Mouse (Mus musculus): Measurements from ENCODE around the gene Ccsap. TPM values are rescaled to one million over a fixed set of nuclear protein-coding genes. Genes with fewer than 3 reads are reported as not detected.

Gene Ccsap
- polyA plus RNA-seq, 1 experiment from 2014 or later, result 7.5 TPM

GRCm38 (mm10) chr8:123849352-123849751 lies 10.7 kb downstream of the Ccsap start:
- 85% methylated on average over 4 of the region's 4 CpGs for WGBS
- ATAC-seq (ENCODE audit: low FRiP score), result no peak
- DNase-seq (ENCODE audit: low spot score, missing footprints), result no peak
- Histone ChIP-seq H3K9me3 (ENCODE audit: control insufficient read depth, low read length) (no peaks in the 10 kb centered on the region), H3K9ac (ENCODE audit: low read length) (no peak overlapping the region), H3K27me3 (ENCODE audit: control insufficient read depth, insufficient read depth, low read length) (no peaks in the 10 kb centered on the region), H3K4me1 (ENCODE audit: control insufficient read depth, insufficient read depth, low read length) (no peaks in the 10 kb centered on the region), H3K4me3 (ENCODE audit: low read depth, low read length) (no peak overlapping the region), H3K27ac (ENCODE audit: low read depth, low read length) (no peak overlapping the region), H3K36me3 (ENCODE audit: control insufficient read depth, insufficient read depth, low read length) (no peaks in the 10 kb centered on the region), H3K4me2 (no peak overlapping the region)

- no peak overlapping the region for H3K9ac ChIP-seq (ENCODE audit: low read length)
- H3K4me2 ChIP-seq, result no peak overlapping the region
- no peak overlapping the region for H3K4me3 ChIP-seq (ENCODE audit: low read depth, low read length)
- ATAC-seq (ENCODE audit: low FRiP score) (no peak), DNase-seq (ENCODE audit: low spot score, missing footprints) (no peak)
- H3K27ac ChIP-seq (ENCODE audit: low read depth, low read length), result no peak overlapping the region
- H3K27me3 ChIP-seq (ENCODE audit: control insufficient read depth, insufficient read depth, low read length), result no peaks in the 10 kb centered on the region
- no peaks in the 10 kb centered on the region for H3K36me3 ChIP-seq (ENCODE audit: control insufficient read depth, insufficient read depth, low read length)
- 76% methylated on average over 3 of the region's 3 CpGs for WGBS
- no peaks in the 10 kb centered on the region for H3K4me1 ChIP-seq (ENCODE audit: control insufficient read depth, insufficient read depth, low read length)
- H3K9me3 ChIP-seq (ENCODE audit: control insufficient read depth, low read length), result no peaks in the 10 kb centered on the region
Observed at GRCm38 (mm10) chr8:123847546-123847945, 12.5 kb downstream of the Ccsap start.

GRCm38 (mm10) chr8:123846509-123846908 lies 13.5 kb downstream of the Ccsap start:
- Histone ChIP-seq H3K4me1 (ENCODE audit: control insufficient read depth, insufficient read depth, low read length) (no peaks in the 10 kb centered on the region), H3K27me3 (ENCODE audit: control insufficient read depth, insufficient read depth, low read length) (no peaks in the 10 kb centered on the region), H3K36me3 (ENCODE audit: control insufficient read depth, insufficient read depth, low read length) (no peaks in the 10 kb centered on the region), H3K9ac (ENCODE audit: low read length) (no peak overlapping the region), H3K27ac (ENCODE audit: low read depth, low read length) (no peak overlapping the region), H3K4me2 (no peak overlapping the region), H3K9me3 (ENCODE audit: control insufficient read depth, low read length) (no peaks in the 10 kb centered on the region), H3K4me3 (ENCODE audit: low read depth, low read length) (no peak overlapping the region)
- DNase-seq (ENCODE audit: low spot score, missing footprints) (no peak), ATAC-seq (ENCODE audit: low FRiP score) (no peak)
- 91% methylated on average over 12 of the region's 12 CpGs for WGBS

- Histone ChIP-seq H3K9ac (ENCODE audit: low read length) (no peak overlapping the region), H3K36me3 (ENCODE audit: control insufficient read depth, insufficient read depth, low read length) (no peaks in the 10 kb centered on the region), H3K27me3 (ENCODE audit: control insufficient read depth, insufficient read depth, low read length) (no peaks in the 10 kb centered on the region), H3K9me3 (ENCODE audit: control insufficient read depth, low read length) (no peaks in the 10 kb centered on the region), H3K4me2 (no peak overlapping the region), H3K4me1 (ENCODE audit: control insufficient read depth, insufficient read depth, low read length) (no peaks in the 10 kb centered on the region), H3K4me3 (ENCODE audit: low read depth, low read length) (no peak overlapping the region), H3K27ac (ENCODE audit: low read depth, low read length) (no peak overlapping the region)
- ATAC-seq (ENCODE audit: low FRiP score) (no peak), DNase-seq (ENCODE audit: low spot score, missing footprints) (no peak)
- 94% methylated on average over 10 of the region's 10 CpGs for WGBS
Observed at GRCm38 (mm10) chr8:123845991-123846390, 14.0 kb downstream of the Ccsap start.

- Histone ChIP-seq H3K4me3 (ENCODE audit: low read depth, low read length) (no peak overlapping the region), H3K4me1 (ENCODE audit: control insufficient read depth, insufficient read depth, low read length) (no peaks in the 10 kb centered on the region), H3K27me3 (ENCODE audit: control insufficient read depth, insufficient read depth, low read length) (no peaks in the 10 kb centered on the region), H3K9ac (ENCODE audit: low read length) (no peak overlapping the region), H3K36me3 (ENCODE audit: control insufficient read depth, insufficient read depth, low read length) (no peaks in the 10 kb centered on the region), H3K27ac (ENCODE audit: low read depth, low read length) (no peak overlapping the region), H3K4me2 (no peak overlapping the region), H3K9me3 (ENCODE audit: control insufficient read depth, low read length) (no peaks in the 10 kb centered on the region)
- DNase-seq (ENCODE audit: low spot score, missing footprints) (no peak), ATAC-seq (ENCODE audit: low FRiP score) (no peak)
- 95% methylated on average over 13 of the region's 13 CpGs for WGBS
Observed at GRCm38 (mm10) chr8:123845114-123845513, 14.9 kb downstream of the Ccsap start.

GRCm38 (mm10) chr8:123844341-123844740 lies 15.7 kb downstream of the Ccsap start:
- WGBS, result 86% methylated on average over 7 of the region's 7 CpGs
- Histone ChIP-seq H3K9ac (ENCODE audit: low read length) (no peak overlapping the region), H3K4me2 (no peak overlapping the region), H3K4me3 (ENCODE audit: low read depth, low read length) (no peak overlapping the region), H3K27ac (ENCODE audit: low read depth, low read length) (no peak overlapping the region), H3K27me3 (ENCODE audit: control insufficient read depth, insufficient read depth, low read length) (no peaks in the 10 kb centered on the region), H3K36me3 (ENCODE audit: control insufficient read depth, insufficient read depth, low read length) (no peaks in the 10 kb centered on the region), H3K9me3 (ENCODE audit: control insufficient read depth, low read length) (no peaks in the 10 kb centered on the region), H3K4me1 (ENCODE audit: control insufficient read depth, insufficient read depth, low read length) (no peaks in the 10 kb centered on the region)
- ATAC-seq (ENCODE audit: low FRiP score), result no peak
- no peak for DNase-seq (ENCODE audit: low spot score, missing footprints)

GRCm38 (mm10) chr8:123842086-123842485 lies 17.9 kb downstream of the Ccsap start:
- H3K9ac ChIP-seq (ENCODE audit: low read length), result no peak overlapping the region
- H3K4me2 ChIP-seq, result no peak overlapping the region
- H3K27ac ChIP-seq (ENCODE audit: low read depth, low read length), result no peak overlapping the region
- no peaks in the 10 kb centered on the region for H3K4me1 ChIP-seq (ENCODE audit: control insufficient read depth, insufficient read depth, low read length)
- no peaks in the 10 kb centered on the region for H3K9me3 ChIP-seq (ENCODE audit: control insufficient read depth, low read length)
- DNase-seq (ENCODE audit: low spot score, missing footprints) (no peak), ATAC-seq (ENCODE audit: low FRiP score) (no peak)
- 92% methylated on average over 12 of the region's 12 CpGs for WGBS
- no peaks in the 10 kb centered on the region; the same call in 1 of the 2 replicates for H3K36me3 ChIP-seq (ENCODE audit: control insufficient read depth, insufficient read depth, low read length)
- H3K27me3 ChIP-seq (ENCODE audit: control insufficient read depth, insufficient read depth, low read length), result no peaks in the 10 kb centered on the region
- no peak overlapping the region for H3K4me3 ChIP-seq (ENCODE audit: low read depth, low read length)

- 91% methylated on average over 15 of the region's 15 CpGs for WGBS
- DNase-seq (ENCODE audit: low spot score, missing footprints) (no peak), ATAC-seq (ENCODE audit: low FRiP score) (no peak)
- Histone ChIP-seq H3K36me3 (ENCODE audit: control insufficient read depth, insufficient read depth, low read length) (peaks cover 2% of the 10 kb centered on the region; the same call in 1 of the 2 replicates), H3K4me2 (no peak overlapping the region), H3K27ac (ENCODE audit: low read depth, low read length) (no peak overlapping the region), H3K4me1 (ENCODE audit: control insufficient read depth, insufficient read depth, low read length) (no peaks in the 10 kb centered on the region), H3K9me3 (ENCODE audit: control insufficient read depth, low read length) (no peaks in the 10 kb centered on the region), H3K4me3 (ENCODE audit: low read depth, low read length) (no peak overlapping the region), H3K27me3 (ENCODE audit: control insufficient read depth, insufficient read depth, low read length) (no peaks in the 10 kb centered on the region), H3K9ac (ENCODE audit: low read length) (no peak overlapping the region)
Observed at GRCm38 (mm10) chr8:123840578-123841345, 19.2 kb downstream of the Ccsap start.

- H3K4me2 ChIP-seq, result no peak overlapping the region
- no peak overlapping the region for H3K9ac ChIP-seq (ENCODE audit: low read length)
- peaks cover 10% of the 10 kb centered on the region for H3K36me3 ChIP-seq (ENCODE audit: control insufficient read depth, insufficient read depth, low read length)
- no peaks in the 10 kb centered on the region for H3K9me3 ChIP-seq (ENCODE audit: control insufficient read depth, low read length)
- no peak overlapping the region for H3K4me3 ChIP-seq (ENCODE audit: low read depth, low read length)
- DNase-seq (ENCODE audit: low spot score, missing footprints) (no peak), ATAC-seq (ENCODE audit: low FRiP score) (no peak)
- no peaks in the 10 kb centered on the region for H3K27me3 ChIP-seq (ENCODE audit: control insufficient read depth, insufficient read depth, low read length)
- 74% methylated on average over 9 of the region's 9 CpGs for WGBS
- no peaks in the 10 kb centered on the region for H3K4me1 ChIP-seq (ENCODE audit: control insufficient read depth, insufficient read depth, low read length)
- no peak overlapping the region for H3K27ac ChIP-seq (ENCODE audit: low read depth, low read length)
Observed at GRCm38 (mm10) chr8:123838496-123838895, 21.5 kb downstream of the Ccsap start.
